Mouse (Mus musculus): ENCODE data around the gene Nkpd1.

GRCm38 (mm10) chr7:19560491-19561260 lies 43.0 kb downstream of the Nkpd1 start:
- TF ChIP-seq CTCF (IDR thresholded peaks at IDR 0.05) (no peak), EP300 (IDR thresholded peaks at IDR 0.05; ENCODE audit: insufficient read depth, low read depth, low read length) (no peak)
